Mouse (Mus musculus) cerebellum, adult 9-11 months (tissue): Measurements from ENCODE around the gene Ackr3.
A peak's percentile ranks its signal among the peaks of the same experiment; 100 is the strongest.

Experiments used
- DNase-seq: peaks from one replicate; pipeline ENCODE4 v3.0.0; 2022

The Ackr3 gene

GRCm38 (mm10) chr1:90206684-90207083 is 2.9 kb downstream of the Ackr3 start:
- no peak for DNase-seq

GRCm38 (mm10) chr1:90207279-90207678 is 3.5 kb downstream of the Ackr3 start:
- DNase-seq: no peak

- DNase-seq: no peak
Measured at GRCm38 (mm10) chr1:90207739-90208502, 4.1 kb downstream of the Ackr3 start.

GRCm38 (mm10) chr1:90208503-90208860 is 4.7 kb downstream of the Ackr3 start:
- DNase-seq: no peak

- no peak for DNase-seq
Measured at GRCm38 (mm10) chr1:90209069-90209468, 5.3 kb downstream of the Ackr3 start.

- DNase-seq: no peak
Measured at GRCm38 (mm10) chr1:90209741-90210140, 6.0 kb downstream of the Ackr3 start.

- DNase-seq: no peak
Measured at GRCm38 (mm10) chr1:90210346-90210745, 6.6 kb downstream of the Ackr3 start.

GRCm38 (mm10) chr1:90210761-90211160 is 7.0 kb downstream of the Ackr3 start:
- DNase-seq: no peak

- DNase-seq: no peak
Measured at GRCm38 (mm10) chr1:90212376-90212775, 8.6 kb downstream of the Ackr3 start.

- DNase-seq: peak; percentile 12
Measured at GRCm38 (mm10) chr1:90212901-90213300, 9.1 kb downstream of the Ackr3 start.

- DNase-seq: no peak
Measured at GRCm38 (mm10) chr1:90214021-90214420, 10.2 kb downstream of the Ackr3 start.

- DNase-seq: no peak
Measured at GRCm38 (mm10) chr1:90214926-90215325, 11.1 kb downstream of the Ackr3 start.

- DNase-seq: no peak
Measured at GRCm38 (mm10) chr1:90215881-90216280, 12.1 kb downstream of the Ackr3 start.

GRCm38 (mm10) chr1:90216395-90216794 is 12.6 kb downstream of the Ackr3 start:
- DNase-seq: no peak

- DNase-seq: no peak
Measured at GRCm38 (mm10) chr1:90220280-90220679, 16.5 kb downstream of the Ackr3 start.

GRCm38 (mm10) chr1:90220844-90221243 is 17.1 kb downstream of the Ackr3 start:
- DNase-seq: no peak

- DNase-seq: no peak
Measured at GRCm38 (mm10) chr1:90221811-90222361, 18.1 kb downstream of the Ackr3 start.

GRCm38 (mm10) chr1:90222427-90222901 is 18.7 kb downstream of the Ackr3 start:
- DNase-seq: no peak

GRCm38 (mm10) chr1:90223006-90223405 is 19.2 kb downstream of the Ackr3 start:
- no peak for DNase-seq

GRCm38 (mm10) chr1:90225603-90226254 is 21.9 kb downstream of the Ackr3 start:
- no peak for DNase-seq

GRCm38 (mm10) chr1:90227684-90228322 is 24.0 kb downstream of the Ackr3 start:
- no peak for DNase-seq

GRCm38 (mm10) chr1:90228323-90228697 is 24.5 kb downstream of the Ackr3 start:
- DNase-seq: no peak

GRCm38 (mm10) chr1:90230611-90231010 is 26.8 kb downstream of the Ackr3 start:
- no peak for DNase-seq
